Mouse (Mus musculus) midbrain, postnatal 0 days (tissue): ENCODE data around the gene Slc25a10. TPM values are rescaled to one million over a fixed set of nuclear protein-coding genes. Genes with fewer than 3 reads are reported as not detected.

Source experiments
- ATAC-seq: fragments of 200-750 bp; cut with Nextera tagmentation; 2 replicates; pipeline ENCODE4 v1.8.0; 2017; ENCODE audit warnings: moderate number of reproducible peaks, mild to moderate bottlenecking, moderate TSS enrichment, moderate library complexity; ENCODE audit not compliant: low FRiP score
- DNase-seq: peaks from one replicate; pipeline ENCODE4 v3.0.0-alpha.2; 2015; ENCODE audit warnings: low spot score
- H3K27ac ChIP-seq: fragments of 300-500 bp; sonication (generic); 2 replicates; pipeline ENCODE4 v1.5.1; 2014; ENCODE audit warnings: low read depth, mild to moderate bottlenecking, low read length, mixed read lengths
- H3K27me3 ChIP-seq: fragments of 300-500 bp; sonication (generic); 2 replicates; pipeline ENCODE4 v1.6.1; 2014; ENCODE audit warnings: low read length, control low read depth, mixed read lengths; ENCODE audit not compliant: insufficient read depth
- H3K36me3 ChIP-seq: fragments of 300-500 bp; sonication (generic); 2 replicates; pipeline ENCODE4 v1.6.1; 2014; ENCODE audit warnings: low read length, control low read depth, mixed read lengths; ENCODE audit not compliant: insufficient read depth
- H3K4me1 ChIP-seq: fragments of 300-500 bp; sonication (generic); 2 replicates; pipeline ENCODE4 v1.6.1; 2014; ENCODE audit warnings: mild to moderate bottlenecking, control low read depth, antibody characterized with exemption, low read length, mixed read lengths; ENCODE audit not compliant: insufficient read depth
- H3K4me2 ChIP-seq: fragments of 300-500 bp; sonication (generic); 2 replicates; pipeline ENCODE4 v1.6.1; 2014; ENCODE audit warnings: low read depth, mild to moderate bottlenecking, low read length, mixed read lengths; ENCODE audit not compliant: poor library complexity, severe bottlenecking
- H3K4me3 ChIP-seq: fragments of 300-500 bp; sonication (generic); 2 replicates; pipeline ENCODE4 v1.5.1; 2014; ENCODE audit warnings: low read depth, mild to moderate bottlenecking, low read length, moderate library complexity
- H3K9ac ChIP-seq: fragments of 300-500 bp; sonication (generic); replicated peaks from 2 replicates; pipeline ENCODE4 v1.6.1; 2014; ENCODE audit warnings: mild to moderate bottlenecking, low read length, moderate library complexity, mixed read lengths; ENCODE audit not compliant: poor library complexity, severe bottlenecking
- H3K9me3 ChIP-seq: fragments of 300-500 bp; sonication (generic); 2 replicates; pipeline ENCODE4 v1.6.1; 2016; ENCODE audit warnings: low read length, control low read depth
- CTCF ChIP-seq: IDR thresholded peaks from 2 replicates; pipeline ENCODE4 v1.5.1; 2016; ENCODE audit warnings: antibody characterized with exemption, mild to moderate bottlenecking
- WGBS: fragments of 180-500 bp; shearing (Covaris S2); extraction: QIAGEN DNeasy Blood & Tissue Kit; methylation state at CpG from one replicate; pipeline ENCODE4 v1.1.7; 2014; 5-methylcytosine and 5-hydroxymethylcytosine counted together
- polyA plus RNA-seq: library from polyadenylated mRNA; unstranded; fragments of >200 nt; fragmentation: Nextera tagmentation; extraction: Ambion mirVana; gene quantifications from 2 replicates; pipeline ENCODE4 v1.2.1, GENCODE M21; 2015
- total RNA-seq: library from RNA; depleted of rRNA; stranded (reverse); fragments of >200 nt; gene quantifications from 2 replicates; pipeline ENCODE4 v1.2.3, GENCODE M21; 2014

The Slc25a10 gene
- total and polyA plus RNA-seq, 2 experiments from 2014 or later: 19.8 to 28.4 TPM

- H3K4me3 ChIP-seq: no peak overlapping the region
- TF ChIP-seq CTCF: no peak
- no peak overlapping the region for H3K27ac ChIP-seq
- DNase-seq: no peak
- WGBS: 79% methylated on average over 9 of the region's 9 CpGs
- H3K27me3 ChIP-seq: peaks cover 34% of the 10 kb centered on the region
- no peaks in the 10 kb centered on the region for H3K36me3 ChIP-seq
- no peak overlapping the region for H3K9ac ChIP-seq
- no peak overlapping the region for H3K4me2 ChIP-seq
- no peak for ATAC-seq
- no peaks in the 10 kb centered on the region for H3K4me1 ChIP-seq
- no peaks in the 10 kb centered on the region for H3K9me3 ChIP-seq
Observed at GRCm38 (mm10) chr11:120527690-120528354, 36.2 kb downstream of the Slc25a10 start.

DNA sequence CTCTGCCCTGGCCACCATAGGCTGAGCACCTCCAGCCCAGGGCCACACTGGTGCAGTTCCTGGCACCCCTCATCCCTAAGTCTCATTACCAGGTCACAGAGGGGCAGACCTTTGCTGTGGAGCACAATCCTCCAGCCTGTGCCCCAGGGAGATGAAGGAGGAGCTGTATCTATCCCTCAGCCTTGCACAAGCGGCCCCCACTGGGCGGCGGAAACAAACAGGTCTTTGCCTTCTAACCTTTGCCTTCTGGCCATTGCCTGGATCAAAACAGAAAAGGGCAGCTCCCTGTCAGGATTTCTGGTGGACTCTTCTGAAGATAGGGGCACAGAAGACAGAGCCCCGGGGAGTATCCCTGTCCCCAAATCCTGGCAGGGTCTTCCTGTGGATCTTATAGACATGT is 37.3 kb downstream of the Slc25a10 start:
- Histone ChIP-seq H3K4me3 (no peak overlapping the region), H3K9ac (no peak overlapping the region), H3K4me1 (no peaks in the 10 kb centered on the region), H3K27ac (no peak overlapping the region), H3K4me2 (no peak overlapping the region), H3K9me3 (no peaks in the 10 kb centered on the region), H3K36me3 (no peaks in the 10 kb centered on the region), H3K27me3 (peaks cover 34% of the 10 kb centered on the region)
- DNase-seq (no peak), ATAC-seq (no peak)
- TF ChIP-seq CTCF: no peak
- WGBS: 57% methylated on average over 4 of the region's 4 CpGs

GRCm38 (mm10) chr11:120530085-120530964 is 38.7 kb downstream of the Slc25a10 start, which contains the start of gene Gcgr:
Gene Gcgr (plus strand): TSS chr11:120530699.
- peak within 1 kb of the TSS; percentile 52 for H3K4me2 ChIP-seq
- no peak within 1 kb of the TSS for H3K9ac ChIP-seq
- no peak for ATAC-seq
- H3K27me3 ChIP-seq: peaks cover 34% of the 10 kb centered on the region
- 9% methylated on average over 45 of the region's 62 CpGs for WGBS
- H3K4me1 ChIP-seq: no peaks in the 10 kb centered on the region
- H3K36me3 ChIP-seq: no peaks in the 10 kb centered on the region
- no peak for DNase-seq
- no peak within 1 kb of the TSS for H3K27ac ChIP-seq
- H3K4me3 ChIP-seq: peak within 1 kb of the TSS; percentile 30
- no peak for TF ChIP-seq CTCF
- H3K9me3 ChIP-seq: no peaks in the 10 kb centered on the region

GRCm38 (mm10) chr11:120531646-120532045 is 40.0 kb downstream of the Slc25a10 start:
- H3K36me3 ChIP-seq: no peaks in the 10 kb centered on the region
- no peaks in the 10 kb centered on the region for H3K4me1 ChIP-seq
- peaks cover 34% of the 10 kb centered on the region for H3K27me3 ChIP-seq
- ATAC-seq (no peak), DNase-seq (no peak)
- no peaks in the 10 kb centered on the region for H3K9me3 ChIP-seq
- WGBS: 34% methylated on average over 9 of the region's 9 CpGs
- H3K27ac ChIP-seq: no peak overlapping the region
- H3K4me2 ChIP-seq: no peak overlapping the region
- H3K9ac ChIP-seq: no peak overlapping the region
- TF ChIP-seq CTCF: no peak
- H3K4me3 ChIP-seq: no peak overlapping the region

DNA sequence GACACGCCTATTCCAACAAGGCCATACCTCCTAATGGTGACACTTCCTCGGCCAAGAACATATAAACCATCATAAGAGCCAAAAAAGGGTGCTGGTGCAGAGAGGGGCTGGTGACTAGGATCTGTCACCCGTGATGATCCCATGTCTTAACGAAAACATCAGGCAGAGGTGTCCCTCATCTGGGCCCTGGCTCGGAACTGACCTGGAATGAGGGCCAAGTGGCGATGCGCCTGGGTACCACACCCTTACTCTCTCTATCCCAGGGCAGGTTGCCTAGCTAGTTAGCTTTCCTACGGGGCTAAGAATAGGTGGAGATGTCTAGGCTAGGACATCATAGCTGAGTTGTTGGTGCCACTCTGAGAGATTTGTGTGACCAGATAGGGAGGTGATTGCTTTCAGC is 42.5 kb downstream of the Slc25a10 start:
- no peak overlapping the region for H3K9ac ChIP-seq
- 85% methylated on average over 8 of the region's 8 CpGs for WGBS
- H3K4me3 ChIP-seq: no peak overlapping the region
- TF ChIP-seq CTCF: no peak
- no peak overlapping the region for H3K4me2 ChIP-seq
- no peak for DNase-seq
- no peak overlapping the region for H3K27ac ChIP-seq
- H3K36me3 ChIP-seq: no peaks in the 10 kb centered on the region
- ATAC-seq: no peak
- peaks cover 29% of the 10 kb centered on the region for H3K27me3 ChIP-seq
- no peaks in the 10 kb centered on the region for H3K9me3 ChIP-seq
- H3K4me1 ChIP-seq: peaks cover 3% of the 10 kb centered on the region; the same call in 1 of the 2 replicates

- no peak for TF ChIP-seq CTCF
- Histone ChIP-seq H3K27ac (no peak overlapping the region), H3K4me1 (peaks cover 9% of the 10 kb centered on the region; the same call in 1 of the 2 replicates), H3K4me3 (no peak overlapping the region), H3K9me3 (no peaks in the 10 kb centered on the region), H3K27me3 (peaks cover 19% of the 10 kb centered on the region), H3K9ac (no peak overlapping the region), H3K4me2 (no peak overlapping the region), H3K36me3 (0 out of 2 replicates have a peak, but pooled peaks cover 3% of the 10 kb centered on the region)
- WGBS: 76% methylated on average over 3 of the region's 3 CpGs
- no peak for ATAC-seq
- no peak for DNase-seq
Observed at GRCm38 (mm10) chr11:120535145-120535544, 43.5 kb downstream of the Slc25a10 start.
